Mouse (Mus musculus) lung, embryonic 15.5 days (tissue): ENCODE results near the gene Tmem63b. TPM values are rescaled to one million over a fixed set of nuclear protein-coding genes. Genes with fewer than 3 reads are reported as not detected.

Source experiments
- ATAC-seq: fragments of 200-750 bp; cut with Nextera tagmentation; 2 replicates; pipeline ENCODE4 v1.8.0; 2017; ENCODE audit warnings: moderate number of reproducible peaks, borderline replicate concordance; ENCODE audit not compliant: low FRiP score, low TSS enrichment; ENCODE audit errors: extremely low read depth
- H3K27ac ChIP-seq: fragments of 300-500 bp; sonication (generic); 2 replicates; pipeline ENCODE4 v1.5.1; 2015; ENCODE audit warnings: moderate library complexity, mild to moderate bottlenecking, inconsistent platforms
- H3K27me3 ChIP-seq: fragments of 300-500 bp; sonication (generic); 2 replicates; pipeline ENCODE4 v1.6.1; 2015; ENCODE audit warnings: inconsistent platforms
- H3K36me3 ChIP-seq: fragments of 300-500 bp; sonication (generic); 2 replicates; pipeline ENCODE4 v1.6.1; 2015; ENCODE audit warnings: inconsistent platforms
- H3K4me1 ChIP-seq: fragments of 300-500 bp; sonication (generic); 2 replicates; pipeline ENCODE4 v1.6.1; 2015; ENCODE audit warnings: inconsistent platforms
- H3K4me2 ChIP-seq: fragments of 300-500 bp; sonication (generic); 2 replicates; pipeline ENCODE4 v1.6.1; 2015; ENCODE audit warnings: inconsistent platforms, mild to moderate bottlenecking, moderate library complexity
- H3K4me3 ChIP-seq: fragments of 300-500 bp; sonication (generic); 2 replicates; pipeline ENCODE4 v1.5.1; 2015; ENCODE audit warnings: mild to moderate bottlenecking, inconsistent platforms
- H3K9ac ChIP-seq: fragments of 300-500 bp; sonication (generic); 2 replicates; pipeline ENCODE4 v1.6.1; 2015; ENCODE audit warnings: inconsistent platforms
- H3K9me3 ChIP-seq: fragments of 300-500 bp; sonication (generic); 2 replicates; pipeline ENCODE4 v1.6.1; 2016; ENCODE audit warnings: inconsistent platforms
- WGBS: fragments of 180-500 bp; shearing (Covaris S2); methylation state at CpG from one replicate; pipeline ENCODE4 v1.1.7; 2015; 5-methylcytosine and 5-hydroxymethylcytosine counted together
- polyA plus RNA-seq: library from polyadenylated mRNA; unstranded; fragments of >200 nt; fragmentation: Nextera tagmentation; extraction: Ambion mirVana; gene quantifications from 2 replicates; pipeline ENCODE4 v1.2.1, GENCODE M21; 2015

Tmem63b gene
- polyA plus RNA-seq, 1 experiment from 2014 or later: 48.0 TPM

GRCm38 (mm10) chr17:45727481-45727880, 40.8 kb upstream of the Tmem63b start:
- Histone ChIP-seq H3K9ac (no peak overlapping the region), H3K27me3 (peaks cover 13% of the 10 kb centered on the region), H3K4me2 (no peak overlapping the region), H3K4me1 (peaks cover 14% of the 10 kb centered on the region; the same call in 1 of the 2 replicates), H3K4me3 (no peak overlapping the region), H3K36me3 (no peaks in the 10 kb centered on the region), H3K9me3 (no peaks in the 10 kb centered on the region), H3K27ac (no peak overlapping the region)
- 68% methylated on average over 2 of the region's 2 CpGs for WGBS
- ATAC-seq: no peak

GRCm38 (mm10) chr17:45726249-45726648, 39.5 kb upstream of the Tmem63b start:
- H3K9ac ChIP-seq: no peak overlapping the region
- H3K4me3 ChIP-seq: no peak overlapping the region
- 0 out of 2 replicates have a peak overlapping the region, but pooled peaks have one; percentile 16 for H3K4me2 ChIP-seq
- WGBS: 40% methylated on average over 7 of the region's 7 CpGs
- peak overlapping the region; percentile 47 for H3K27ac ChIP-seq
- peaks cover 11% of the 10 kb centered on the region for H3K27me3 ChIP-seq
- no peaks in the 10 kb centered on the region for H3K9me3 ChIP-seq
- ATAC-seq: no peak
- H3K36me3 ChIP-seq: no peaks in the 10 kb centered on the region
- H3K4me1 ChIP-seq: peaks cover 14% of the 10 kb centered on the region; the same call in 1 of the 2 replicates

GRCm38 (mm10) chr17:45724574-45724921, 37.8 kb upstream of the Tmem63b start:
- H3K4me2 ChIP-seq: no peak overlapping the region
- H3K4me3 ChIP-seq: no peak overlapping the region
- no peaks in the 10 kb centered on the region for H3K9me3 ChIP-seq
- H3K9ac ChIP-seq: no peak overlapping the region
- no peak for ATAC-seq
- H3K36me3 ChIP-seq: no peaks in the 10 kb centered on the region
- H3K27ac ChIP-seq: no peak overlapping the region
- H3K27me3 ChIP-seq: peaks cover 6% of the 10 kb centered on the region
- WGBS: 84% methylated on average over 10 of the region's 10 CpGs
- peaks cover 14% of the 10 kb centered on the region; the same call in 1 of the 2 replicates for H3K4me1 ChIP-seq

- peak; percentile 25; the same call in 1 of the 2 replicates for ATAC-seq
- Histone ChIP-seq H3K9me3 (no peaks in the 10 kb centered on the region), H3K9ac (peak overlapping the region; percentile 70), H3K27ac (no peak overlapping the region), H3K4me1 (peaks cover 14% of the 10 kb centered on the region; the same call in 1 of the 2 replicates), H3K27me3 (peaks cover 6% of the 10 kb centered on the region; the same call in 1 of the 2 replicates), H3K36me3 (no peaks in the 10 kb centered on the region), H3K4me3 (peak overlapping the region; percentile 48), H3K4me2 (peak overlapping the region; percentile 76)
- WGBS: 3% methylated on average over 25 of the region's 25 CpGs
Observed at GRCm38 (mm10) chr17:45723732-45724573, 37.2 kb upstream of the Tmem63b start.

GRCm38 (mm10) chr17:45718323-45718722, 31.6 kb upstream of the Tmem63b start:
- ATAC-seq: no peak
- no peak overlapping the region for H3K4me2 ChIP-seq
- whole genome bisulfite sequencing: 7% methylated on average over 10 of the region's 10 CpGs
- no peak overlapping the region for H3K9ac ChIP-seq
- H3K4me3 ChIP-seq: no peak overlapping the region
- peaks cover under 1% of the 10 kb centered on the region; the same call in 1 of the 2 replicates for H3K4me1 ChIP-seq
- H3K27me3 ChIP-seq: peaks cover 3% of the 10 kb centered on the region; the same call in 1 of the 2 replicates
- H3K27ac ChIP-seq: no peak overlapping the region
- H3K9me3 ChIP-seq: no peaks in the 10 kb centered on the region
- no peaks in the 10 kb centered on the region for H3K36me3 ChIP-seq

GRCm38 (mm10) chr17:45711525-45711924, 24.8 kb upstream of the Tmem63b start:
- Histone ChIP-seq H3K27me3 (no peaks in the 10 kb centered on the region), H3K9ac (no peak overlapping the region), H3K9me3 (no peaks in the 10 kb centered on the region), H3K4me2 (no peak overlapping the region), H3K27ac (no peak overlapping the region), H3K4me1 (no peaks in the 10 kb centered on the region), H3K4me3 (no peak overlapping the region), H3K36me3 (no peaks in the 10 kb centered on the region)
- no peak for ATAC-seq
- 42% methylated on average over 3 of the region's 3 CpGs for WGBS

GRCm38 (mm10) chr17:45710407-45710806, 23.7 kb upstream of the Tmem63b start:
- 69% methylated on average over 8 of the region's 8 CpGs for WGBS
- ATAC-seq: no peak
- Histone ChIP-seq H3K4me2 (no peak overlapping the region), H3K27ac (no peak overlapping the region), H3K9me3 (no peaks in the 10 kb centered on the region), H3K27me3 (no peaks in the 10 kb centered on the region), H3K36me3 (no peaks in the 10 kb centered on the region), H3K4me3 (no peak overlapping the region), H3K4me1 (no peaks in the 10 kb centered on the region), H3K9ac (no peak overlapping the region)

GRCm38 (mm10) chr17:45709829-45710228, 23.1 kb upstream of the Tmem63b start:
- H3K4me2 ChIP-seq: no peak overlapping the region
- H3K9me3 ChIP-seq: no peaks in the 10 kb centered on the region
- ATAC-seq: no peak
- no peak overlapping the region for H3K27ac ChIP-seq
- H3K4me1 ChIP-seq: no peaks in the 10 kb centered on the region
- no peaks in the 10 kb centered on the region for H3K36me3 ChIP-seq
- 41% methylated on average over 3 of the region's 3 CpGs for WGBS
- H3K4me3 ChIP-seq: no peak overlapping the region
- no peak overlapping the region for H3K9ac ChIP-seq
- no peaks in the 10 kb centered on the region for H3K27me3 ChIP-seq

GRCm38 (mm10) chr17:45708179-45708578, 21.5 kb upstream of the Tmem63b start:
- Histone ChIP-seq H3K27ac (no peak overlapping the region), H3K36me3 (no peaks in the 10 kb centered on the region), H3K27me3 (no peaks in the 10 kb centered on the region), H3K9me3 (no peaks in the 10 kb centered on the region), H3K4me1 (no peaks in the 10 kb centered on the region), H3K9ac (no peak overlapping the region), H3K4me3 (no peak overlapping the region), H3K4me2 (no peak overlapping the region)
- ATAC-seq: no peak
- 81% methylated on average over 8 of the region's 8 CpGs for WGBS

GRCm38 (mm10) chr17:45707376-45707775, 20.7 kb upstream of the Tmem63b start:
- Histone ChIP-seq H3K9me3 (no peaks in the 10 kb centered on the region), H3K36me3 (no peaks in the 10 kb centered on the region), H3K27me3 (no peaks in the 10 kb centered on the region), H3K4me1 (peaks cover 5% of the 10 kb centered on the region; the same call in 1 of the 2 replicates), H3K27ac (no peak overlapping the region), H3K9ac (no peak overlapping the region), H3K4me2 (no peak overlapping the region), H3K4me3 (no peak overlapping the region)
- no peak for ATAC-seq
- 18% methylated on average over 3 of the region's 3 CpGs for WGBS

GRCm38 (mm10) chr17:45706796-45707195, 20.1 kb upstream of the Tmem63b start:
- no peak overlapping the region for H3K27ac ChIP-seq
- ATAC-seq: no peak
- no peak overlapping the region for H3K9ac ChIP-seq
- peaks cover 8% of the 10 kb centered on the region for H3K4me1 ChIP-seq
- no peak overlapping the region for H3K4me2 ChIP-seq
- 44% methylated on average over 5 of the region's 5 CpGs for WGBS
- no peaks in the 10 kb centered on the region for H3K9me3 ChIP-seq
- H3K27me3 ChIP-seq: no peaks in the 10 kb centered on the region
- H3K4me3 ChIP-seq: no peak overlapping the region
- no peaks in the 10 kb centered on the region for H3K36me3 ChIP-seq

GRCm38 (mm10) chr17:45703187-45703586, 16.5 kb upstream of the Tmem63b start:
- H3K27ac ChIP-seq: no peak overlapping the region
- peaks cover 38% of the 10 kb centered on the region for H3K4me1 ChIP-seq
- ATAC-seq: no peak
- no peaks in the 10 kb centered on the region for H3K27me3 ChIP-seq
- no peak overlapping the region for H3K4me2 ChIP-seq
- H3K36me3 ChIP-seq: peaks cover 4% of the 10 kb centered on the region; the same call in 1 of the 2 replicates
- 53% methylated on average over 7 of the region's 7 CpGs for WGBS
- no peak overlapping the region for H3K4me3 ChIP-seq
- no peak overlapping the region for H3K9ac ChIP-seq
- H3K9me3 ChIP-seq: no peaks in the 10 kb centered on the region
